Mouse (Mus musculus) cerebellum, adult 18-20 months (tissue): ENCODE data around the gene Lxn.

ENCODE experiments used
- DNase-seq, 2 experiments: peaks; one replicate each; pipeline ENCODE4 v3.0.0; 2021

Gene Lxn

DNA sequence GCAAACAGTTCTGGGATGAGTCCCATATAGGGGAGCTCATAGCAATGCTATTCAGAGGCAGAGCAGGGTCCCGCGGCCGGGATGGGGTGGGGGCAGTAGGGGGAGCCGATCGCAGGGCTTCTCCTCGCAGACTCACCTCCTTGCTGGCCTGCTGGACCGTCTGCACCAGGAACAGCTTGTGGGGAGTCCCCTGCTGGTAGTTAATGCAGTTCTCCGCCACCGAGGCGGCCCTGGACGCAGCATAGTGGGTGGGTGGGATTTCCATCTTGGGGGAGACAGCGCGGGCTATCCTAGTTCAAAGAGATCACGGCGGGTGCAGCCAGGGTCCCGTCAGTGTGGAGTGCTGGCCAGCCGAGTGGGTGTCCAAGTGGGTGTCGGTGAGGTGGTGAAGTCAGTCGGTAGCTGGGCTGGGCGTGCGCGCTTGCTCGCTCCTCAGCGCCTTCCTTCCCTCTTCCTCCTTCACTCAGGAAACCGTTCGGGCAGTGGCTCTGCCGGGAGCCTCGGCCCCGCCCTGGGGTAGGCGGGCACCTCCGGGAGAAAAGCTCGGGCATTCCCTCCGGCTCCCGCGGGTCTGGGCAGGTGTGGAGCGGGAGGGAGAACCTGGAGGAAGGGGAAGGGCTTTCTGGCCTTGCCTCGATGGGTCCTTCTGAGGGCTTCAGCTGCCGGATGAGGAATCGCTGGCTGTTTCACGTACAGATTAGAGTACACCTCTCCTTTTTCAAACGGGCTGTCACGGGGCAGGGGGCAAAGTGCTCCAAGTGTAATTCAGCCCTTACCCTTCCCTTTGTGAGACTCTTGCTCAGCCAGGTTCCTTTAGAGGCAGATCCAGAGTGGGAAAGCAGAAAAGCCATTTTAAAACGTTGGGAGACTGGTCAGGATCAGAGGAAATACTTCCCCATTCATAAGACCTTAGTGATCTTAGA is at the start of gene Lxn:
Gene Lxn, minus strand, starts transcription at position 477 of the 923 bp plus-strand sequence.
- DNase-seq: peak; percentile 71 to 72

DNA sequence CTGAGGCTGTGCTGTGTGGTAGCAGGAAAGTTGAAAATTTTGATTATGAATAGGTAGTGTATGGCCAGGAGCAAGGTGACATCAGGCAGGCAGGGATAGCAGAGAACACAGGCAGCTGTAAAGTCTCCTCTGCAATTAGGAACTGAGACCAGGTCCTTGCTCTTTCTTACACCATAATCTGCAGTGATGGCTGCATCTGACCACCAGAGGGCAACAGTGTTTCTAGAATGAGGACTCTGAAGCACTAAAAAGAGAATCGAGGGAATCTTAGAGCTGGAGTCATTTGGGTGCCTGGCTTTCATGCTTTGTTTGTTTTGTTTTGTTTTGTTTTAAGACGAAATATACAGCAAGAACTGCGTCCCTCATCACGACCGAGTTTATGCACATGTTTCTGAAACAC is 49.1 kb upstream of the Lxn start:
- peak; percentile 68 to 72 for DNase-seq

DNA sequence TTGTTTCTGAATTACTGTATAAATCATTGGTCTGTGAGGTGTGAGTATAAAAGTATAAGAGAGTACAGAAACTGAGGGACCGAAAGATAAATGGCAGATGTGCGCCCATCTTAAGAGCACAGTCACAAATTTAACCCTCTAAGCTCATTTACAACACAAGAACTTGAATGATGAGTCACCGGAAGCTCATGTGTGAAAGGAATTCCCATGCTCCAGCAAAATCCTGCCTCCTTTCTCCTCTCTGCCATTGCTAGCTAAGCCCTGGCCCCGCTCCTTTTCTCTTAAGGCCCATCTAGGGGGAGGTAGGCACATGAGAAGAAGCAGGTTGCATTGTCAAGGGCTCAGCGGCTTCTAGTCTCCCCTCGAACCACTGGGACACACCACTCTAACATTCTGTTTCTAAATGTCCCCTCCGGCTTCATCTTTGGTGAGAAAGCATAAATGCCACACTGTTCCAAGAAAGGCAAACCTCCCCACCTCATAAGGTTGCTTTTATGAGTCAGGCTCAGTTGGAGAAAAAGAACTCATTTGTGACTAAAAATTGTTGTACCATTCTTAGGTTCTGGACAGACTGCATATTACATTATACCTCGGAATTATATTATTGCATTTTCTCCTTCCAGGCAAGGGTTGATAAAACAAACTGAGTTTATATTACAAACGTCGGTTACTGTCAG is 44.6 kb upstream of the Lxn start:
- DNase-seq: no peak

DNA sequence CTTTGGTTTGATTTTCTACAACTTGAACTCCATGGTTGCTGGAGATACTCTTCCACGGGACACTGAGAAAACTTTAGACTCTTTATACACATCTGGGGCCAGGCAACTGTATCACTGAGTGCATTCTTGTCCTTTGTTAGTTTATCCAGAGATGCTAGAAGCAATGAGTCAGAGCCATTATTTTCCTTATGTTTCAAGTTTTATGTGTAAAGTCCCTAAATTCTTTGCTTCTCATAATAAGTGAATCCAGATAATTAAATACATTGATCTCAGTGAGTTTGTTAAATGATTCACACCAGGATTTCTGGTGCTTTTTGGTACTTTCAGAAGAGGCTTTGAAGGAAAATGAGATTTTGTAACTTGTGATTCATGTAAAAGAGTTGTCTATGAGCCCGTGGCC is 41.6 kb upstream of the Lxn start:
- DNase-seq: no peak

DNA sequence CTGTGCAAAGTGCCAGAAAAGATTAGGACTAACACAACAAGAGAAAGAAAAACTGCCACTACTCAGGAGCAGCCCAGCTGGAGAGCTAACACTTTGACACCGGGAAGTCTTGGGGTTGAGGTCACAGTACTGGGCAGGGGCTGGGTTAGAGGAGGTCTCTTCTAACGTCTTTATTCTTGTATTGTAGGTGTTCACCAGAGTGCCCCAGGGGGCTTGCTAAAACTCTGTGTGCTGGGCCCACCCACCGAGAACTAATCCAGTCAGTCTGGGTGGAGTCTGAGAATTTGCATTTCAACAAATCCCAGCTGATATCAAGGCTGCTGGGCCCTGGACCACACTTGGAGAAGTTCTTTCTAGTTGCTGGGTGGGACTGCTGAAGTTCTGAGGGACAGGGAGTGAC is 40.2 kb upstream of the Lxn start:
- DNase-seq: no peak

DNA sequence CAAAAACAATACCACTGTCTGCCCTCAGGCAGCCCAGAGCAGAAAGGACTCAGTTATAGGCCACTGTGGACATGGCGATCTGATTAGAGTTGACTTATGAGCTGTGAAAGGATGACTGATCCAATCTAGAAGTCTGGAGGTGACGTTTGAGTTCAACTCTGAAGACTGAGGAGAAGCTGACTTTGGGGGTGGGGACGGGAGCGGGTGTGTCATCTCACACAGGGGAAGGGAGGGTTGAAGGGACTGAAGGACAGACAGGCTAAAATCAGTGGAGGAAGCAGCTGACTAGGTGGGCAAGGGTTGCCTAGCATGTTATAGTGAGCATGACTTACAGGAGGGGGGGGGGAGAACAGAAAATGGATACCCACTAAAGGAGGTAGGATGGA is 35.7 kb upstream of the Lxn start:
- no peak for DNase-seq

DNA sequence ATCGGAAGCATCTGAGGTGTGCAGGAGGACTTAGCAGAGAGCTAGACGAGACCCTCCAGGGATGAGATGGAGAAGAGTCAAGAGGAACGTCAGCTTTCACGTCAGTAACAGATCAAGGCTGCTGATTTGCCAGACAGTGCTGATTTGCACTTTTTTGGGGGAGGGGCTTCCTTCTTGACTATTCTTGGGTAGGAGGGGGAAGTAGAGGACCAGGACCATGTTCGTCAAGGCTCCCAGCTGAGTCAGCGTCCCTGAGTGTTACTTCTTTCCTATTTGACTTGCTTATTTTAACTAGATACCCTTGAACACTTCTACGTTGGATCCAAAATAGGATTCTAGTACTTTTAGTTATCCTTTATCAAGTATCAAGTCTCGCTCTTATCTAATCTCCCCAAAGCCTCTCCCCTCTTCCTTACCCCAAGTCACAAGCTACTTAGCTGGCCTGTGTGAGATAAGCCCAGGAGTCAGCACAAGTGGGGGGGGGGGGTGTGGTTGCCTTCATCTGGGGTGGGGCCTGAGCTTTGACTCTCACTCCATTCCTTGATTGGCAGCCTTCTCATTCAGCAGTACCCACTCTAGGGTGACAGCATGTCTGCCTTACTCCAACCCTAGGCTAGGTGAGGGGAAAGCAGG is 35.2 kb upstream of the Lxn start:
- no peak for DNase-seq

DNA sequence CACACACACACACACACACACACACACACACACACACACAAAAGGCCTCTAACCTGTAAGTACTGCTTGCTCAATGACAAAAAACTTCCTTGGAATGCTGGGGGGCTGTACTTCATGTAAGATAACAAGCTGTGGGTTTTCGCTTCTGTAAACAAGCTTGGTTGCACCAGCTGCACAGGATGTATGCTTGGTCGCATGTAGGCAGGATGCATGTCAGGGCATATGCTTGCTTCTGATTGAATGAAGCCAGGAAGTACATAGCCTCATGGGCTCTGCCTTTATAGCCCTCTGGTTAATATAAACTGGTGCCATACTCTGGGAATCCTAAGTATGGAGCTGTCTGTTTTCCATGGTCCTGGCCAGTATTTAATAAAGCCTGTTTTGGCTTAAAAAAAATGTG is 34.3 kb upstream of the Lxn start:
- DNase-seq: no peak

DNA sequence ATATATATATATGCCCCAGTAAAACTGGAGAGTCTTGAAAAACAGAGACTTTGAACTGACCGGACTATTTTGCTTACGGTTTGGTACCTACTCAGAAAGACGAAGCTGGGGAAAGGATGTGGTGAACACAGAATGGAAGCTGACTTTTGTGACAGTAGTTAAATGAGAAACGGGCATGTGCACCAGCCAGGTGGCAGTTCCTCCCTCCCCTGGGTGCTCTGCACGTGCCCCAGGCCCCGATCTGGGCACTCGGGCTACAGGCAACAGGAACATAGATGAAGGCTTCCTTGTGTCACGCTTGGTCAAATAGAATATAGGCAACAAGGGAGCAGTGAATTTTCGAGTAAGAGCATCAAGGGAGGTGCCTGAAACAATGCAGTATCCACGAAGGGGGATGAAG is 32.6 kb upstream of the Lxn start:
- DNase-seq: no peak

DNA sequence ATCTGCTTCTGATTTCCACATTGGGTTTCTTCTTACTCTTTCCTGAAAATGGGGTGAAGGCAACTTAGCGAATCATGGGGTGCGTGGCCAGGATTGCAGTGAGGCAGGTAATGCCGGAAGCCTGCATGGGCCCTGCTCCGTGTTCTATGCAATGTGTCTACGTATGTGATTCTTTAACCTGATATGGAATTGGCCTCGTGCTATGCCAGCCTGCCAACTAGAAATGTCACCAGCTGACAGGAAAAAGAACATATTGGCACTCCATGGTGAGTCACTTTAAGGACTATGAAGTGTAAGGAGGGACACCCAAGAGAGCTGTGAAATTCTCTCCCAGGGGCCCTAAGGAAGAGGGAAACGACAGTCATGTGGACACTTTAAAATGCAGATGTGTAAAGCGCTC is 29.4 kb upstream of the Lxn start:
- no peak for DNase-seq

DNA sequence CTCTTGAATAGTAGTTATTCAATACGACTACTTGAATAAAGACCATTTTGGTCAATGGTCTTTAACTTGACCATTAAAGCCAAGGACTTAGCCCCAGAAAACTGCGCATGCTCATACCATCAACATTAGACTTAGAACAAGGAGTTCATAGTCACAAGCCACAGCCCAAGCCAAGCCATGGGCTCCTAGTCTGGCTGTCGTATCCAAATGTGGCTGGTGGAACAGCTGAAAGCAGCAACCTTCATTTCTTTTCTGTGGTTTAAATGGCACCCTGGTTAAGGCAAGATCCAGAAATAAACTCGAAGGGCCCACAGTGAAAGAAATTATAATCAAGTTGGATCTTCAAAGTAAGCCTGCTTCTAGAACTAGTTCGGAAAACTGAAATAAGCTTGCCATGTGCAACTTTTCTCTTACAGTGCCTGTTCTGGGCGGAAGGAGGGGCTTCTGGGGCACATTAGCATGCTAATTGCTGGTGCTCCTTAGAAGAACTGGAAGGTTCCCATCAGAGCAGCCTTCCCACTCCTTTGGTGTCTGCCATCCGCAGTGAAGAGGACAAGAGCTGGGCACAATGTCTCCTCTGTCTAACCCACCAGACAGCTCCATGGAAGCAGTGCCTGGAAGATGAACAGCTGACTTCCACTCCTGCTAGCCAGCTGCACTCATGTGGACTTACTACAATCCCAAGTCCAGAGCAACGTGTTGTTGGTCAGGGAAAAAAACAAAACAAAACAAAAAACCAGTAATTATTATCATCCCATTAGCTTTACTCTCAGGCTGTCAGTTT is 28.6 kb upstream of the Lxn start:
- no peak for DNase-seq

DNA sequence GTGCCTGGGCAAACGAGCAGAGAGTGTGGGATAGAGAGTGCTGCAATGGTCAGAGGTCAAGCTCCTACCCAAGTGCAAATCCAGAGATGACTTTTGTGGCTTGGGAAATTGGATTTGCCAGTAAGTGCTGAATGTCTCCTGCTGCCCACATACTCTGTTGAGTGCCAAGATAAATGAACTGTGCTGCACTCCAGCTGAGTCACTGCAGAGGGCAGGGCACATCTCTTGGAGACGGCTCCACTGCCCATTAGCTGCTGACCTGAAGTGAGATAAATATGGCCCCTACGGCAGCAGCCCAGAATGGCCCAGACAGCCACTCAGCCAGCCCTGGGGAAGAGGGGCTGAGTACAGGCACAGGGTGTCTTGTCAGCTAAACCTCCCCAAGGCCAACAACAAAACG is 26.4 kb upstream of the Lxn start:
- no peak for DNase-seq

DNA sequence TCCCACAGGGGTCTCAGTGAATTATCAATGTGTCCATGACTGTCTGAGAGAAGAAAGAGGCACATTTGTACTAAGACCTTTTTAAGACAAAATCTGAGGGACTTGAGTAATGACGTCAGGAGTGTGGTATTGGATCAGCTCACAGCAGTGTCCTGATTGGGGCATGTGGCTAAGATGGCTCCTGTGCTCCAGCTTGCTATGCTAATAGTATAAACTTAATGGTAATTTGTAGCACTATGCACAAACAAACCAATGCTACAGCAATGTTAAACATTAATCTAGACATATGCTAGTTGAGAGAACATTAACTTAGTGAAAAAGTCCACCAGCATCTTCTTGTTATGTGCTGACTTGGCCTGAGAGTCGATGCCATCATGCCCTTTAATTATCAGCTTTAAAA is 21.5 kb upstream of the Lxn start:
- no peak for DNase-seq

DNA sequence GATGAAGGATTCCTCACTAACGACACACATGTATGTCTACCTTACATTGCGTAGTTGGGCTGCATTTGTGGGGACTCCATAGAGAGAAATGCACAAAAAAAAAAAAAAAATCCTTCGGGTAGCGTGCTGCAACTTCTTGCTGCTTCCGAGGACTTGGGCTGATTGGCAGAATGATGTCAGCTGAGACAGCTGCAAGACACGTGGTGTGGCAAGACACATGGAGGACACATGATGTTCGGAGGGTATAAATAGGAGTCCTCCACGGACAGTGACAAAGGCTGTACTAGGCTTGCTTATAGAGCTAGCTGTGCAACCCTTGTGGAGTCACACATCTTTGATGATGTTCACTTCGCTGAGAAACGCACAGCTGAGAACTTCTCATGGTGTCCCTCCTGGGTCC is 18.7 kb upstream of the Lxn start:
- no peak for DNase-seq

DNA sequence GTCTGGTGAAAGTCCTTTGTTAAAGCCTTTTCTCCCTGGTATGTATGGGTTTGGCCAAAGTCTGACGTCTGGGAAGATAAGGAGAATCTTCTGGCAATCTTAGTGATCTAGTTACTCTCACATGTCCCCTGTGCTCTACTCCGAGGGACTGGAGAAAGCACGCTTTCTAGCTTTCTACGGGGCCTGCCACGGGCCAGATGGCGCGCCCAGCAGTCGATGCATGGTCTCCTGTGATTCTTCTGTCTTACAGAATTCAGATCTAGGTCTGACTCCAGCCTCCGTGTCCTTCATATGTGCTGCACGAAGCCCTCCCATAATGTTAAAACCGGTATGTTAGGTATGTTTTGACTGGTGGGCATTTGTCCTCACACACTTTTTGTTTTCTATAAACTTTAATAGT is 16.1 kb upstream of the Lxn start:
- no peak for DNase-seq

DNA sequence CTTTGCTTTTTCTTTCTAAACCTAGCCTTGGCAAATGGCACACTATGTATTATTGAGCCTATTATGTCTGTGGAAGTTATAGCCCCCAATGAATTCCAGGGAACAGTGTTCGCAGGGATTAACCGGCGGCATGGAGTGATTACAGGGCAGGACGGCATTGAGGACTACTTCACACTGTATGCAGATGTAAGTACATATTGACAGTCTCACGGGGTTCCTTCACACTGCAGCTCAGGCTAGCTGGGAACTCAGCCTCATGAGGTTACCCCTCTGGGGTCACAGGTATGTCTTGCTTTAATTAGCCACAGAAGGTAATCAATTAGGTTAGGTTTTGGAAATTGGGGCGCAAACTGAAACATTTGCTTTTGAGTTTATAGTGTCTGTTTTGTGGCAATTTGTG is 9.7 kb upstream of the Lxn start:
- no peak for DNase-seq

DNA sequence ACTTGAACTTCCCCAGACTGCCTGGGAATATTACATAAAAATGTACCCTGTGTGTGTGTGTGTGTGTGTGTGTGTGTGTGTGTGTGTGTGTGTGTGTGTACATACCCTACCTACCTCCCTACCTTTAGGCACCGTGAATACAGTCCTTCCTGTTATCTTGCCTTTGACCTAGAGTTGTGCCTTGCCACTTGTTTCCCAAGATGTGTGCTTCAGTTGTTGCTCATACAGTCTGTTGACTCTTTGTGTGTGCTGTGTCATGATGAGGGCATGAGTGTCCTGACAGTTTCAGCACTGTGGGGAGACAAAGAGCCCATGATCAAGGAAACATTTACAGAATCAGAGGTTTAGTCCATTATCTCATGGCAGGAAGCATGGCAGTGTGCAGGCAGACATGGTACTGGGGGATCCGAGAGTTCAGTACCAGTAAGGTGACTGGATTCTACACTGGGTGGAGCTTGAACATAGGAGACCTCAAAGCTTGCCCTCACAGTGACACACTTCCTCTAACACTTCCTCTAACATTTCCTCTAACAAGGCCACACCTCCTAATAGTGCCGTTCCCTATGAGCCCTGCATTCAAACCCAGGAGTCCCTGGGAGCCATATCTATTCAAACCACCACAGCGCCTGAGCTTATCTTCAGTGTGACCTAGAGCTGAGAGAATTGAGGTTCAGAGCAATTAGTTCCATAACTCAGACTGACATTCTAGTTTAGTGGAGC is 7.8 kb upstream of the Lxn start:
- no peak for DNase-seq

DNA sequence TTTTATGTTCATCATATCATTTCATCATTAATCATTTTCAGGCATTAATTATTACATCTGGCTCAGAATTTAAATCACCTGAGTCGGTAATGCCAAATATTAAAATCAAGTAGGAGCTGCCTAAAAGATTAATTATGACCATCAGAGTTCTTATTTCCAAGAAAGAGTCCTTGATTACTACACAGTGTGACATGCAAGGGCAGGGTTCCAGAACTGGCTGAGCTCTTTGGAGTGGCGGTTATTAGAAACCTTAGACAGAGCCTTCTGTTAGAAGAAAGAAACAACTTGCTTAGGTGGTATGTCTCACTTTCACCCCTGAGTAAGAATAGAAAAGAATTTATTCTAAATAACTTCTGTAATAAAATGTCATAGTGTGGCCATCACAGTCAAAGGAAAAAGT is 3.6 kb upstream of the Lxn start:
- no peak for DNase-seq

DNA sequence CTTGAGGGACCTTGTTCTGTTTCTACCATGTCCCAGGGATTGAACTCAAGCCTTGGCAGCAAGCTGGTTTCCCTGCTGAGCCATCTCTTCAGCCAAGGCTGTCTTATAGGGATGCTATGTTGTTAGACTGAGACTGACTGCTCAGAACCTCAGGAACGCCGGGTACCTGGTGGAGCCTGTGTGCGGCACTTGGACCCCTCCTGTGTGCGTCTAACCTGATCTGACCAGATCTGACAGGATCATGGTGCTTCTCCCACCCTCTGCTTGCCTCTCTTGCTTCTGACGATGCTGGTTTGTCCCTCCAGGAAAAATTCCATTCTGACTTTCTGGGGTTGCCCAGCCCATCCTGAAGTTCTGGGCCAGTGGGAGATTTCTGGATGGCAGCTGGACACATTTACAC is 2.9 kb upstream of the Lxn start:
- DNase-seq: no peak

DNA sequence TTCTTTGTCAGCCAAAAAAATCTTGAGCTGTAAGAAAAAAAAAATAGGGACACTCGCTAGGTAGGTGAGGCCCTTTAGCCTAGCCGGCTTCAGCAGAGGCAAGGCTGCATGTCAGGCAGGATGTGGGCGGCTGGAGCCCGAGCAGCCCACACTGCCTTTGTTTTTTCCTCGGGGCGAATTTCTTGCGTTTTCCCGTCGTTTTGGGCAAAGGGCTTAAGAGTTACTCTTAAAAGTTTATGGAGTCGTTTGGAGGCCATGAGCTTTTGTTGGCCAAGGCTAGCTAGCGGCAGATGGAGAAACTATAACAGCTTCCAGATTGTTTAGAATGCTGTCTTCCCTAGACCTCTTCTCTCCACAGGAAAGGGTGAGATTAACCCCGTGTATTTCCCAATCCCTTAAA is 725 bp downstream of the Lxn start:
- no peak for DNase-seq

DNA sequence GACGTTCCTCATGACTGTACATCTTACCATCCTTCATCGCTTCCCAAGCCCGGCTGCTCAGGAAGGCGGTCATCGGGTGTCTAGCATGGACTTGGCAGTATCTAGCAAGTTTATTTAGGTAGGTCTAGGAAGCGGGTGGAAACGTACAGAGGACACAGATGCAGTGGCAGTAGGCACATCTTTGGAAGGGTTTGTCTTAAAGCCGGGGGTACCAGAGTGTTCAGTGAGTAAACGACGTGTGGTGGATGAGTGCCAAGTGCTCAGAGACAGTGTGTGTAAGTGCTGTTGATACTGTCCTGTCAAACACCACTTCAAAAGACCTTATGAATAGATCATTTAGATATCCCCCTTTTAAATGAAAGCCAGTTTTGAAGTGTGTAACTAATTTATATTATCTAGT is 1.1 kb downstream of the Lxn start:
- no peak for DNase-seq

DNA sequence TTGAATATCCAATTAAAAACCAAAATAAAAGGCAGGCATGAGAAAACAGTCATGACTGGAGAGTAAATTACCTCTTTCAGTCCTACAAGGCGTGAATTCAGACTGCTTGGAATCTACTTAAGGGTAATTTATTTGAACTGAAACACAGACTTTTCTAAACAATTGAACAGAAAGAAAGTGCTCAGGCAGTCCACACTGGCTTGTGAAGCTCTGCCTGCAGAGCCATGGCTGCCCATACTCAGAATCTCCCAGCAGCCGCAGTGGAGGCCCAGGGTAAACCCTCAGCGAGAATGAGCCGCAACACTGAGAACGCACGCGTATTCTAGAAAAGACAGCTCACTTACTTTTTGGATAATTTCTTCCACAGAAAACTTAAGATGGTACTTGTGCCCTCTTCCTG is 1.7 kb downstream of the Lxn start:
- DNase-seq: no peak

DNA sequence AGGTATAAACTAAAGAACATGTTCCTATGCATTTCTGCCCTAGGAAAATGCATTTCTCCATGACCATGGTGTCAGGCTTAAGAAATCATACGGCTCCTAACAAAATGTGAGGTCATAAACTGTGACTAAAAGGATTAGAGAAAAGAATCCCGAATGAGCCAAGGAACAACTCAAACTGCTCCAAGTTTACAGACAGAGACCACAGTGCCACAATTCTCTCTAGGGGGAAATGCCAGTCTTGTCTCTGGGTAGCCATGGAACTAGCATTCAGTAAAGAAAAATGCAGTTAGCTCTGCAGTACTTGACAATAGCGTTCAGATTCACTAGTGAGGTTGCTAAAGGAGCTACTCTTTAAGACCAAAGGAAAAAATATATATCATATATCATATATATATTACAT is 3.8 kb downstream of the Lxn start:
- no peak for DNase-seq
